Mouse (Mus musculus): ENCODE measurements at regions not wholly inside any gene's neighbourhood (a gene's known extent, or its start where the extent isn't known, plus 50 kb on each side); places are given as distances from the start of the nearest gene placed in this dataset.

DNA sequence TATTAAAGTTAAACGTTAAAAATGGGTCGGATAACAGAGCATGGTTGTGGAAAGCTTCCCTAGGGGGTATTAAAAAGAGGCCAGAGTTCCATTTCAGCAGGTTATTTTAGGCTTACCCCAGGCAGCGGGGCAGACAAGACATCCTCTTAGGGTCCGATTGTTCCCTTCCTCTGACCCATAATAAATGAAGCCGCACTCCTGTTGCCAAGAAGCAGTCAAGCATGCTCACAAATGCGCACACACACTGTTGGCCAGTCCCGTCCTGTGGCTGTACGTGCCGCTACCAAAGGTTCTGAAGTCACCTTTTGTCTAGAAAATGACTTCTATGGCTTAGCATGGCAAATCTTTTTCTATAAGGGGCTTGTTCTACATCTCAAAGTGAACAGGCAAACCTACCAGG is 146.8 kb upstream of the Mdm1 start:
- DNase-seq (ENCODE audit: low spot score), result no peak

DNA sequence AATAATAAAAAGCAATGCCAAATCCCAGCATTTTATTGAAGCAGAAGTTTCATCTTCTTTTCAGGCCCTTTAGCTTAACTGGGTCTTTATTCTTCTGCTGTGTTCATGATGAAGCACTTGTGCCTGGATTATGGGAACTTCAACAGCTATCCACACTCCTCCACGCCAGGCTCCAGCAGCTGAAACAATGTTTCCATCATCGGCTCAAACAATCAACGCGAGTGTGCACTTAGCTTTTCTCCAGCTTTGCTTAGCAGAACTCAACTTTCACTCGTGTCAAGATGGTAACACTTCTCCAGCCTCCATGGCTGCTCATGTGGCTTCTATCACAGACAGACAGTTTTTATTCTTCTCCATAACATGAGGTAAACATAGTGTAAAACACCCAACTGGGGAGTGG is 143.8 kb upstream of the Mdm1 start:
- no peak for DNase-seq (ENCODE audit: low spot score)

DNA sequence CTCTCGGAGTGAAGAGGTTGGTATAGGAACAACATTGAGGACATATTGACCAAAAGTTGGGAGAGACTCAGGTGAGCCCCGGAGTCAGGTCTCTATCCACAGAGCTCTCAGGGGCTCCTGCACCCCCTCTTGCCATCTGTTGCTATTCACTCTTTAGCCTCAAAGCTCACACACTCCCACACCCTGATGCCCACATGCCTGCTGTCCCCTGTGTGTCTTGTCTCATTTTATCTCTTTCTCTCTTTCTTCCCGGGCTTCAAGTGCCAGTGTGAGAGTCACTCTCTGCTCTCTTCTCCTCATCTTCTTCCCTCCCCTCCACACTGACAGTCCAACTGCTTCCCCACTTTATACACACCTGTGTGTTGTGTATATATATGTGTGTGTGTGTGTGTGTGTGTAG is 141.0 kb upstream of the Mdm1 start:
- DNase-seq (ENCODE audit: low spot score), result no peak

DNA sequence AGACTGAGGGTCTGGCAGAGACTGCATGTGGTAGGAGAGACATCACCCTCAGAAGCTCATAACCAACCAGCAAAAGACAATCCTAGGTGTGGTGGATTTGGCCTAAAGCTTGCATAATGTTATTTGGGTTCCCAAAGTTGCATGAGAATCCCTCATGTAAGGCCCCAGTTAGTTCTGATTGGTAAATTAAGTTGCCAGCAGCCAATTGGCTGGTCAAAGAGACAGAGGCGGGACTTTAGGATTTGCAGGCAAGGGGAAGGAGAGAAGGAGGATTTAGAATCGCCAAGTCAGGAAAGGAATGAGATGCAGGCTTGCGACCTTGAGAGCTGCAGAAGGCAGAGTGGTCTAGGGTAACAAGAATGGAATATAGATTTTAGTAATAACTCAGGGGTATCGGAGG is 140.1 kb upstream of the Mdm1 start:
- DNase-seq (ENCODE audit: low spot score), result no peak

DNA sequence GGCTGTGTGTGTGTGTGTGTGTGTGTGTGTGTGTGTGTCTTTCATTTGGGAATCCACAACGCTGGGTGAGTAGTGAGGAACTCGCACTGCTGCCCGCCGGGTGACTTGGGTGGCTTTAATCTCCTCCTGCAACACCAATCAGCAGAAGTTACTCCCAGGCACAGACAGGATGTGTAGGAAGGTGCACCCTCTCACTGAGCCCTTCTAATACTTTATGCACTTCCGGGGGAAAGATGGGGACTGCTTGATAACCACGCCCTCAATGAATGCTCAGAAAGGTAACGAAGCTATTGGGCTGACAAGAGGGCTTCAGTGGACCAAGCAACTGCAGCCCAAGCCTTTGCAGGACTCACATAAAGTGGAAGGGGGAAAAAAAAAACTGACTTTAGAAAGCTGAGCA is 139.6 kb upstream of the Mdm1 start:
- no peak for DNase-seq (ENCODE audit: low spot score)

DNA sequence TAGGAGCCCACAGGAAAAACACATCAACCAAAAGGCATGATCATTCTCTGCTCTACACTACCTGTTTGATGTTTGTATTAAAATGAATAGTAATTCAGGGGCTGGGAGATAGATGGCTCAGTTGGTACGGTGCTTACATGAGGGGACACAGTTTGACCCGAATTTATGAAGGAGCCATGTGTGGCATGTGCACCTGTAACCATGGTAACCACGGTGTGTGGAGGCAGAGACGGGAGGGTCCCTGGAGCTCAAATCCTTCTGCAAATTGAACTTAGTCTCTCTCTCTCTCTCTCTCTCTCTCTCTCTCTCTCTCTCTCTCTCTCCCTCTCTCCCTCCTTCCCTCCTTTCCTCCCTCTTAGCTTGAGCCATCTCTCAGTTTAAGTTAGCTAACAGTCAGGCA is 139.1 kb upstream of the Mdm1 start:
- DNase-seq (ENCODE audit: low spot score), result no peak

DNA sequence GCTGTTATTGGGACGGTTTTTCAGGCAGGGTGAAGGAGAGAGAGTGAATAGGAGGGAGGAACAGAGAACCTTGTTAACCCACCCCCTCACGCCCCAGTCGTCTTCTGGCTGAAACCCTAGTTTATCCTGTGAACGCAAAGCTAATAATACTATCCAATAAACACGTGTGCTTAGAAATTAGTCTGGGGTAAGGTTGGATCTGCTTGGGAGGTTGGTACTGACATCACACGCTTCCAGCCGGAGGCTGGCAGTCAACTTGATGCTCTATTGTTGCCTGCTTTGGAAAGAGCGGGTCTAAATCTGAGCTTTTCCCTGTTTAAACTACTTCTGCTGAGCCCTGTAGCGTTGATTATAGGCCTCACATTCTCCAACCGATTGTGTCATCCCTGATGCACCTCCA is 138.4 kb upstream of the Mdm1 start:
- no peak for DNase-seq (ENCODE audit: low spot score)

DNA sequence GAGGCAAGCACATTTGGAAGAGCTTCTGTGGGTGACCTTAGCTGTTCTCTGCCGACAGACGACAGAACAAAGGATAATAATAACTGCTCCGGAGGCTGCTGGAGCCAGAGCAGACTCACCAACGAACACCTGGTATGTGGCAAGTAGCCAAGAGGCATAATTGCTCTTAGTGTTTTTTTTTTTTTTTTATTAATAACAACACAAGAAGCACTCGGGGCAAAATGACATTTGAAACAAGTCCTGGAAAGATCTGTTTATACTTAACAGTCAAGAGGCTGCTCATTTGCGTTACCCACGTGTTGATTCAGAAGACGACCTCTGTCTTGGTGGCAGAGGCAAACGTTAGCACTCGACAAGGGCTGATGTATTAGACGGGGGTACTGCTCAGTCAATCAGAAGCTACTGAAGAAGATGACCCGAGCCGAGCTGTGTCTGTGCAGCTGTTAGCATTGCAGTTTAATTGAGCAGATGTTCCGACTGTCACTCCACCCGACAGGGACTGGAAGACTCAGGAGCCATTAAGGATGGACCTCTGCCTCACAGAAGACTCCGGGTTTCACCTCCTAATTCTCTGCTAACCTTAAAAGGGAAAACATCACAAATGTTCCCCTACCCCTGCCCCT is 137.8 kb upstream of the Mdm1 start:
- no peak for DNase-seq (ENCODE audit: low spot score)

DNA sequence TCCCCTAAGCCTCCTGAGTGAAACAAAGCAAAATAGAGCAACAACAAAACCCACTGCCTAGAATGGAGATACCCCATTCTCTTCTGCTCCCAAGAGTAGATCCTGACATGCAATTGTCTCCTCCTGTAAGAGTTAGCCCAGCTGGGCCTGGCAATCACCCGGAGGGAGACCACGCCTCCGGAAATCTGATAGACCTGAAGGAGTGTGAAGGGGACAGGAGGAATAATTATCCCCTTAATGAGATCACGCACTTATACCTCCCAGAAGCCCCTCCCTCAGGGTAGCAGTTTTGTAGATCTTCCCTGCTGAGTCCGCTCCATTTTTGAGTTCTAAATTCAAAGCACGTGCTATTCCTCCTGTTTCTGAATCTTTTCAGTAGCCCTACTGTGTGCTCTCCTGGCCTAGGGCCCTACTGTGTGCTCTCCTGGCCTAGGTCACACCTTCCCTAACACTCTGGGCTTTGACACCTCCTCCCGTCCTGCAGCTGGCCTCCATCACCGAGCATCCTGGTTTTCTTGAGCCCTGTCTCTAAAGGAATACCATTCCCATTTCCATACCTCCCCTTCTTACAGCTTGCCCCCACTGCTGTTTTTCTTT is 137.2 kb upstream of the Mdm1 start:
- no peak for DNase-seq (ENCODE audit: low spot score)

DNA sequence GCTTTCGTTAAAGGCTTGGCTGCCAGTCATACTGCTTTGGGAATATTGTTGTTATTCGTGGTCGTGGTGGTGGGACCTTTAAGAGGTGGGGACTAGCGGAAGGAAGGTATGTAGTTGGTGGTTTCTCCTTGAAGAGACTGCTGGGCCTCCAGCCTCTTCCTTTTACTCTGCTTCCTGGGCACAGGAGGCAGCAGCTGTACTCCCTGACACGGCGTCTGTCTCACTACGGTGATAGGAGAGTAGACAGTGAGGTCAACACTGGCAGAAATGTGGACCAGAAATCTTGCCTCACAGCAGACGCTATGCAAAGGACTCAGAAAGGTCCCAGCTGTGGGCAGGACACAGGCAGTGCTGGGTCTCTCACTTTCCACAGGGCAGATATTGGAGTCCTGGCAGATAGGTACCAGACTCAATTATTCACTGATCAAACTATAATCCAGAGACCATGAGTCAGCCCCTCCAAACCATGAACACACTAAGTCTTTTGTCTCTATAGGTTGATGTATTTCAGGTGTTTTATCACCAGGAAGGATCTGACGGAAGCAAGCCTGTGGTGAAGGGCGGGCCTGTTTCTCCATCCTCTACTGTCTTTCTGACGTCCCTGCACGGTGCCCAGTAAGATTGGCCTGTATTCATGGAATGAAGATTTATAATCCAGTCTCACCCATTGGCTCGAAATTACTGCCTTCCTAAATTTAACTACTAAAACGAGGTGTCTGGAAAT is 134.6 kb upstream of the Mdm1 start:
- DNase-seq (ENCODE audit: low spot score), result no peak

DNA sequence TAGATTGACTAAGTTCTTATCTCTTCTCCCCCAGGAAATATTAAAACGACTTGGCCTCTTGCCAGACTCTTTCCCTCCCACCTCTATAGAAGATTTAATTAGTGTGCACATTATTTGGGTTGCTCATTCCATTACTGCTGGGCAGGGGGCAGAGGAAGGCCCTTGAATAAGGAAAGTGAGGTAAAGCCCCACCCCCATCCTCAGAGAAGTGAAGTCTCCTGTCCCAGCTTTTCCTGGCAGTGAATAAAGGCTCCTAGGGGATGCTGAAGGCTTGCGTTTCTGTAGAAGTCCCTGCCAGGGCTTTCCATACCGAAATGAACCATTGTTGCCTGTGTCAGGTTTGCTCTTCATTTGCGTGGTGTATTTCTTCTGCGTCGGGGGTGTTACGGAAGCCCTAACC is 133.8 kb upstream of the Mdm1 start:
- no peak for DNase-seq (ENCODE audit: low spot score)

DNA sequence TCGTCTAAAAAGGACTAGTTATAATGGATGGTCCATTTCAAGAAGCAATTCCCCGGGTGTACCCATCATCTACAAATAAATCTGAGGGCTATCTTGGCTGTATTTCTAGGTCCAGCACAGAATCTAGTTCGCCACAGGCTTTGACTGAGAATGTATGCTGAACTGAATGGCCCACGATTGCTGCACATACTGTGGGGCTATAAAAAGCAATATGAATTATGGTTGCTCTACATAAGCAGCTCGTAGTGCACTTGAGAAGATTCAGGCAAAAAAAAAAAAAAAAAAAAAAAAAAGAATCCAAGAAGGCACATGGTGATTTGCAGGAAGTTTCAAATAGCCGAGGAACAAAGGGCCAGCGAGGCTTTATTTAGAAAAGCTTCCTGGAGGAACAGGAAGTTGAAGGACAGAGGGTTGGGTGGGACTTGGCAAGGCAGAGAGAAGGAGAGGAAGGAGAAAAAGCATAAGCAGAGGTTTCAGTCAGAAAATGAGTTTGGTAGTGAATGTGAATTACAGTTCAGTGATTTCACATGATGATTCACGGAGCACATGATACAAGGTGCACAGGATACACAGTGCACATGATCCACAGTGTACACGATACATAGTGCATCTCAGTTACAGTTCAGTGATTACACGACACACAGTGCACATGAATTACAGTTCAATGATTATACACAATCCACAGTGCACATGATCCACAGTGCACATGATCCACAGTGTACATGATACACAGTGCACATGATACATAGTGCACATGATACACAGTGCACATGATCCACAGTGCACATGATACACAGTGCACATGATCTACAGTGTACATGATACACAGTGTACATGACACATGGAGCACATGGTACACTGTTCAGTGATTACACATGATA is 129.7 kb upstream of the Mdm1 start:
- DNase-seq (ENCODE audit: low spot score), result peak; percentile 13

DNA sequence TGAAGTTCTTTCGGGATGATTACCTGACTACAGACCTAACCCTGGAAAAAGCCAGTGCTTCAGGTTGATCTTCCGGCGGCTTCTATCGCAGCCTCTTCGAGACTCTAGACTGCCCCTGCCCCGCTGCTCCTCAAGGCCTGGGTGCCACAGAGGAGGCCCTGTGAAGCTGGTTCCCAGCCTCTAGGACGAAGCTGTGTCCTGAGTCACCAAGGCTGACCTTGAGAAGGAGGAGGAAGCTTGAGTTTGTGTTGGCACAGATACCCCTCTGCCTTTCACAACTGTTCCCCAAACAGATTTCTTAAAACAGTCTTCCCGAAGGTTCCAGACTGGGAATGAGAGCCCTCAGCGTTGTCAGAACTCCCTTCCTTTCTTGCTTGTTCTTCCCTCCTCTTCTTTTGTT is 112.8 kb upstream of the Mdm1 start:
- DNase-seq (ENCODE audit: low spot score), result no peak

DNA sequence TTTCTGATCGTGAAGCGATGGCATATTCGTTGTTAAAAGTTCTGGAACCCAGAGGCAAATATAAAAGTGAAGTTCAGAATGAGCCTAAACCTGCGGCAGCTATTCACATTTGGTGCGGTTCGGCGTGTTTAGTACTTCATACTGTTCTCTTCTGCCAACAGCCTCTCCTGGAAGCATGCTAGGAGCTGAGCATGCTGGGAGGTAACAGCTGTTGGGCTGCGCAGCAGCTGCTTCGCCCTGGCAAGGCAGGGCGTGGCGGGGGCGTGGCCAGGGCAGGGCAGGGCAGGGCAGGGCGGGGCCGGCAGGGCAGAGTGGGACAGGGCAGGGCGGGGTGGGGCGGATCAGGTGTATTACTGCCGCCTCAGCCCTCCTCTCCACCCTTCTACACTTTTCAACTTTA is 107.2 kb upstream of the Mdm1 start:
- DNase-seq (ENCODE audit: low spot score), result no peak

DNA sequence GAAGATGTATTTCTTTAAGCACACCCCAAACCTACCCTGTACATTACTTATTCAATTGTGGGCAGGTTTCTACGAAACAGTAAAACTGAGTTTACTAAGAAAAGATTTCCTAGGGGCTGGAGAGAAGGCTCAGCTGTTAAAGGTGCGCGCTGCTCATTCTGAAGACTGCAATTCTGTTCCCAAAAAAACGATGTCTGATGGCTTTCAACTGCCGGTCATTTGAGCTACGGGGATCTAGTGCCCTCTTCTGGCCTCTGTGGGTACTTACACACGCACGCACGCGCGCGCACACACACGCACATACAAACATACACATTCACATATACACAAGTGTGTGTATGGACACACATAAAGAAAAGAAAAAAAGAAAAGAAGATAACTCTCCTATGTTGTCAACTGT is 106.6 kb upstream of the Mdm1 start:
- no peak for DNase-seq (ENCODE audit: low spot score)

DNA sequence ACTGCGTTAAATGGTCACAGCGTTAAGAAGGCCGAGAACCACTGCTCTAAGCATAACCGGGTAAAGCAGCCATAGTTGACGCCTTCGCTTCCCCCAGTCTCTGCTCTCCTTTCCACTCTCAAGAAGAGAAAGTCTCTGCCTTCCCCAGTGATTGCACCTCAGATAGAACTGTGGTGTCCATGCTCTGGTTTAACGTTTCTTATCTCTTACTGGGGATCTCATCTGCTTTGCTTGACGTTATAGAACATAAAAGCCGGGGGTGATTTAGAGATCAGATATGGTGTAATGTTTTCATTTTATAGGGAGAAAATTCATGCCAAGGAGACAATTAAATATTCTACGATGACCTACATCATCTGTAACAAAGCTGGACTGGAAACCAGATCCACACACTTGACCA is 103.1 kb upstream of the Mdm1 start:
- no peak for DNase-seq (ENCODE audit: low spot score)

DNA sequence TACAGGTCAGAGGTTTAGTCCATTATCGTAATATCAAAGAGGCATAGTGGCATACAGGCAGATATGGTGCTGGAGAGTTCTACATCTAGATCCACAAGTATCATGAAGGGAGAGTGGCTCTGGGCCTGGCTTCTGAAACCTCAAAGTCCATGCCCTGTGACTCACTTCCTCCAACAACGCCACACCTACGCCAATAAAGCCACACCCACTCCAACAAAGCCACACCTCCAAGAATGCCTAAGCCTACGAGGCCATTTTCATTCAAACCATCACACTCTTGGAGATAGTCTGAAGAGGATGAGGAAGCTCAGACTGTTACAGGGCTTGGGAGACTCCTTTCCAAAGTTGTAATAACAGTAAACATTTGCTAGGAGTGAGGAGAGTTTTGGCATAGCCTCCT is 102.6 kb upstream of the Mdm1 start:
- no peak for DNase-seq (ENCODE audit: low spot score)

DNA sequence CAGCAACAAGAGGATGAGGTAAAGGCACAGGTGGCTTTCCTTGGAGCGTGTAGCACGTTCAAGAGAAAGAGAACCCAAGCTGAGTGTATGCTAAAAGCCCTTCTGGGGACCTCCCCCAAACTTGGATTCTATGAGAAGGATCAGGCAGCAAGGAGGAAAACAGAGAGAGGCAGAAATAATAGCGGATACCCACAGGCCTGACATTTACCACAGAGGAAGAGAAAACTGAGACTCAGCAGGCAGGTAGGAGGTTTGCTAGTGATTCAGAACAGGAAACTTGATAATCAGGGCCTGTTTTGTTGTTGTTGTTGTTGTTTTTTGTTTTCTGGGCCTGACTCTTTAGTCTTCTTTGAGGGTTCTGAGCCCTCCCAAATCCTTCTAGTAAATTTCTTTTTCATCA is 100.5 kb upstream of the Mdm1 start:
- DNase-seq (ENCODE audit: low spot score), result no peak

DNA sequence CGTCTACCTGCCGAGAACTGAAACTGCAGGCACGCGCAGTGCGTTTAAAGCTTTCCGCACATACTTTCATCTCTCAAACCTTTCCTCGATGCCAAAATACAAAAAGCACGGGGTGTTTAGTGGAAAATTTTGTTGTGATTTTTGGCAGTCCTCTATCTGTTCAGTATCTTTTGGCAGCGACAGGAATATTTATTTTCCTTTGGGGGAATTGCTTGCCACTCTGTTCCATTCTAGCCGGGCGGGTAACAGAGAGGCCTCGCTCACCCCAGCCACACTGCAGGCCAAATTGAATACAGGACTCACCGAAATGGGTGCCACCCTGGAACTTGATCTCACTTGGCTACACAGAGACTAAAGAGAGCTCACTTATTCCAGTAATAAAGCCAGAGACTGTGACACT is 97.8 kb upstream of the Mdm1 start:
- no peak for DNase-seq (ENCODE audit: low spot score)

DNA sequence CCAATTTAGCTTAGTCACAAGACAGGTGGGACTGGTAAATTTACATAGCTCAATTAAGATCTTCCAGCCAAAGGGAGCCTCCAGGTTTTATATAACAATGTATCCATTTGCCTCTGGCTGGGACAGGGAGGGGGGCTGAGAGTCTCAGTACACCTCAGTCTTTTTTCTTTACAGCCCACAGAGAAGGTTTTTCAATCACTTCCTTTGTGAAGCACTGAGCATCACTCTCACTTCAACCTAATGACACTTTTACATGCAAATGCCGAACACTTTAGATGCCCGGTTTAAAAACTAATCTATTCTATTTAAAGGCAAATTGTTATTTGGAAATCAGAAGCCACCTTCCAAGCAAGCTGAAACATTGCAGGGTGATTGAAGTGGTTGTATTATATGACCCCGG is 96.8 kb upstream of the Mdm1 start:
- DNase-seq (ENCODE audit: low spot score), result no peak

DNA sequence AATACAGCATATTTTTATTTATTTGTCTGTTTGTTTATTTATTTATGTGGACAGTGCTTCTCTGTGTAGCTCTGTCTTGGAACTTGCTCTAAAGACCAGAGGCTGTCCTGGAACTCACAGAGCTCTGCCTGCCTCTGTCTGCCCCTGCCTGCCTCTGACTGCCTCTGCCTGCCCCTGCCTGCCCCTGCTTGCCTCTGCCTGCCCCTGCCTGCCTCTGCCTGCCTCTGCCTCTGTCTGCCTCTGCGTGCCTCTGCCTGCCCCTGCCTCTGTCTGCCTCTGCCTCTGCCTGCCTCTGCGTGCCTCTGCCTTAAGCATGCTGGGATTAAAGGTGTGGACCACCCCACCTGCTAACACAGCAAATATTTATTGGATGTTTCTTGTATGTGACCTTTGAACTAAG is 96.2 kb upstream of the Mdm1 start:
- no peak for DNase-seq (ENCODE audit: low spot score)

DNA sequence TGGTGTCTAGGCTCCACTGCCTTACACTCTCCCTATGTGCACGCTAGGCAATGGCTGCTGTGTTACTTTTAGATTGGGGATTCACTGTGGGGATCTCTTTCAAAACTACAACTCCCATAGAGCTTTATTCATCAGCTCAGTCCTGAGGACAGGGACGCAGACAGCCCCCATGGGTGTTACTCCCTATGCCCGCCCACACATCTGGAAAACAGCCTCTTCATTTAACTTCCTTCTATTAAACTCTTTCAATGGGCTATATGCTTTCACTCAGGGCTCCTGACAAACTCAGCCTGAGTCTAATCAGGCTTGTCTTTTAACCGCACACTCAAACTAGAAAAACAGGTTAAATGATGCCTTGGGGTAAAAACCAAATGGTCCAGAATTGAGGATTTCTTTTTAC is 95.3 kb upstream of the Mdm1 start:
- DNase-seq (ENCODE audit: low spot score), result no peak

Measured in gastrocnemius, adult 18-20 months (tissue).